Mouse (Mus musculus) liver, embryonic 15.5 days (tissue): ENCODE measurements around the gene Ern1. TPM values are rescaled to one million over a fixed set of nuclear protein-coding genes. Genes with fewer than 3 reads are reported as not detected.
"Not testable (repeated sequence)": the region's sequence is repeated elsewhere in the genome, so short reads cannot be mapped to it uniquely, and the experiment has no call there.

ENCODE experiments used
- ATAC-seq: fragments of 200-750 bp; cut with Nextera tagmentation; 2 replicates; pipeline ENCODE4 v1.8.0; 2017; ENCODE audit warnings: moderate number of reproducible peaks, mild to moderate bottlenecking, moderate library complexity; ENCODE audit not compliant: insufficient read depth
- H3K27ac ChIP-seq: fragments of 300-500 bp; sonication (generic); replicated peaks from 2 replicates; pipeline ENCODE4 v1.5.1; 2015; ENCODE audit warnings: mild to moderate bottlenecking, inconsistent platforms
- H3K27me3 ChIP-seq: fragments of 300-500 bp; sonication (generic); 2 replicates; pipeline ENCODE4 v1.6.1; 2015; ENCODE audit warnings: mild to moderate bottlenecking, inconsistent platforms
- H3K36me3 ChIP-seq: fragments of 300-500 bp; sonication (generic); replicated peaks from 2 replicates; pipeline ENCODE4 v1.6.1; 2015; ENCODE audit warnings: moderate library complexity, mild to moderate bottlenecking, inconsistent platforms
- H3K4me1 ChIP-seq: fragments of 300-500 bp; sonication (generic); replicated peaks from 2 replicates; pipeline ENCODE4 v1.6.1; 2015; ENCODE audit warnings: inconsistent platforms
- H3K4me2 ChIP-seq: fragments of 300-500 bp; sonication (generic); 2 replicates; pipeline ENCODE4 v1.6.1; 2015; ENCODE audit warnings: moderate library complexity, mild to moderate bottlenecking, inconsistent platforms
- H3K4me3 ChIP-seq: fragments of 300-500 bp; sonication (generic); replicated peaks from 2 replicates; pipeline ENCODE4 v1.5.1; 2015; ENCODE audit warnings: mild to moderate bottlenecking, inconsistent platforms
- H3K9ac ChIP-seq: fragments of 300-500 bp; sonication (generic); 2 replicates; pipeline ENCODE4 v1.6.1; 2015; ENCODE audit warnings: moderate library complexity, mild to moderate bottlenecking, inconsistent platforms
- H3K9me3 ChIP-seq: fragments of 300-500 bp; sonication (generic); replicated peaks from 2 replicates; pipeline ENCODE4 v1.6.1; 2016; ENCODE audit warnings: inconsistent platforms
- WGBS: fragments of 180-500 bp; shearing (Covaris S2); methylation state at CpG from one replicate; pipeline ENCODE4 v1.1.7; 2015; ENCODE audit warnings: mixed read lengths; ENCODE audit not compliant: insufficient replicate concordance; 5-methylcytosine and 5-hydroxymethylcytosine counted together
- polyA plus RNA-seq: library from polyadenylated mRNA; unstranded; fragments of >200 nt; fragmentation: Nextera tagmentation; extraction: Ambion mirVana; gene quantifications from 2 replicates; pipeline ENCODE4 v1.2.1, GENCODE M21; 2015

Ern1 gene
- polyA plus RNA-seq, 1 experiment from 2014 or later = 4.1 TPM

DNA sequence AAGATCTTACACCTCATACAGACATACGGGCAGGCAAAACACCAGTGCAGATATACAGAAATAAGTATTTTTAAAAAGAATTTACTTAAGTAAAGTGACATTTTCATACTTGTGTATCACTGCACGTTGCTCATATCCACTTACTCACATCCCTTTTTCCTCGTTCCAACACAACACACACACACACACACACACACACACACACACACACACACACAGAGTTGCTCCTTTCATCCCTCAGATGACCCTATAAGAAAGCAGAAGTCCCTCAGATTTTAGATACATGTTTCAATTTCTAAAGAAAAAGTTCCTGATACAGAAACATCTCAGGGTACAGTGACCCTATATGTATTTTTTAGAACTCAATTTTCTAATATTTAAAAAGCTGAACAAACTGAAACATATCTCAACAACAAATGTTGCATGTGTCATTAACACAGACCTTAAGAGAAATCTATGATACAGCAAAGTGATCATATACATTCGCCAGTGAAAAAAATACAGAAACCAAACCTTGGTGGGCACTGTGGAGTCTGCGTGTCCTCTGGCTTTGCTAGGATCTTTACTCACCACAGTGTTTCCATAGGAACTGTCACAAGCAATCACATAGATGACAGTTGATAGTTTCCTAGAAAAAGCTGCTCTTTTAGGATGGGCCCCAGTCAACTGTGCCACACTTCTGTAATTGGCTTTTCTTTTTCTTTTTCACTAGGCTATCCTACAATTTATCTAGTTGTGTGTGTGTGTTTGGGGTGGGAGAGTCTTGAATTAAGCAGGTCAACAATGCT, 26.3 kb downstream of the Ern1 start:
- Histone ChIP-seq H3K27me3 (no peaks in the 10 kb centered on the region), H3K4me2 (no peak overlapping the region), H3K36me3 (peaks cover 6% of the 10 kb centered on the region), H3K4me1 (peaks cover 45% of the 10 kb centered on the region), H3K4me3 (no peak overlapping the region), H3K9ac (no peak overlapping the region), H3K9me3 (no peaks in the 10 kb centered on the region), H3K27ac (no peak overlapping the region)
- 41% methylated on average over 5 of the region's 5 CpGs for WGBS
- no peak for ATAC-seq

GRCm38 (mm10) chr11:106460671-106461070, 27.0 kb downstream of the Ern1 start:
- Histone ChIP-seq H3K4me3 (no peak overlapping the region), H3K9me3 (no peaks in the 10 kb centered on the region), H3K36me3 (peaks cover 9% of the 10 kb centered on the region), H3K4me2 (no peak overlapping the region), H3K4me1 (peaks cover 41% of the 10 kb centered on the region), H3K9ac (no peak overlapping the region), H3K27ac (no peak overlapping the region), H3K27me3 (no peaks in the 10 kb centered on the region)
- no peak for ATAC-seq
- WGBS = 19% methylated on average over 1 of the region's 1 CpGs

GRCm38 (mm10) chr11:106458540-106458939, 29.1 kb downstream of the Ern1 start:
- Histone ChIP-seq H3K9me3 (no peaks in the 10 kb centered on the region), H3K36me3 (peaks cover 21% of the 10 kb centered on the region), H3K27ac (no peak overlapping the region), H3K4me3 (no peak overlapping the region), H3K27me3 (no peaks in the 10 kb centered on the region), H3K9ac (no peak overlapping the region), H3K4me1 (peaks cover 26% of the 10 kb centered on the region), H3K4me2 (no peak overlapping the region)
- no peak for ATAC-seq
- 65% methylated on average over 4 of the region's 4 CpGs for WGBS

DNA sequence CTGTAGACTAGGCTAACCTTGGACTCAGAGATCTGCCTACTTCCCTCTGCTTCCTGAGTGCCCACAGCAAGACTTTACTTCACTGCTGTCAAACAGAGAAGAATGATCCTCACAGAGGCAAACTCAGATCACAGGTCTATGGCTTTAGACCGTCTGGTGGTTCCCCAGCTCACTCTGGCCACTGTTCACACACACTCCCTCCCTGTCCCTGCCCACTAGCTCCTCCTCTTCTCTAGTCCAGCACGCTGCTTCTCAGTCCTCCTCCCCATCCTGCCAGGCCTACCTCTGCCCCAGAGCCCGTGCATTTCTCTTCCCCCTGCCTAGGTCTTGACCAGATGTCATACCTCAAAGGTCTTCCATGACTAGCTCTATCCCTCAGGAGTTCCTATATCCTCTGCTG, 44.0 kb downstream of the Ern1 start:
- 0 out of 2 replicates have a peak, but pooled peaks cover 4% of the 10 kb centered on the region for H3K36me3 ChIP-seq
- ATAC-seq = peak; percentile 41
- WGBS = 37% methylated on average over 3 of the region's 3 CpGs

DNA sequence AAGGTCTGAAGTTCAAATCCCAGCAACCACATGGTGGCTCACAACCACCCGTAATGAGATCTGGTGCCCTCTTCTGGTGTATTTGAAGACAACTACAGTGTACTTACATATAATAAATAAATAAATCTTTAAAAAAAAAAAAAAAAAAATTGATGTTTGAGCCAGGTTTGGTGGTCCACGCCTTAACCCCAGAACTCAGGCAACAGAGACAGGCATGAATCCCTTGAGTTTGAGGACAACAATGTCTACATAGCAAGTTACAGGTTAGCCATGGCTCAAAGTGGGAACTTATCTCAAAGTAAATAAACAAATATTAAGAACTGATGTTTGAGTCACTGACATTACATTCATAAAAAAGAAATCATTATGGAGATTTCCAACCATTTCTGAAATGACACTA, 45.1 kb downstream of the Ern1 start:
- ATAC-seq, H3K4me3 ChIP-seq, H3K27ac ChIP-seq, H3K27me3 ChIP-seq, H3K9ac ChIP-seq, H3K36me3 ChIP-seq, H3K9me3 ChIP-seq, H3K4me2 ChIP-seq: not testable (repeated sequence)
- 69% methylated on average over 2 of the region's 2 CpGs for WGBS
- peaks cover 27% of the 10 kb centered on the region for H3K4me1 ChIP-seq

More for the DNA sequence above, 44.0 kb downstream of the Ern1 start:
- Histone ChIP-seq H3K4me2 (no peak overlapping the region), H3K9me3 (no peaks in the 10 kb centered on the region), H3K27ac (no peak overlapping the region), H3K4me1 (peaks cover 24% of the 10 kb centered on the region), H3K27me3 (no peaks in the 10 kb centered on the region), H3K4me3 (no peak overlapping the region), H3K9ac (no peak overlapping the region)

- H3K4me1 ChIP-seq = peaks cover 27% of the 10 kb centered on the region
- H3K4me2 ChIP-seq = no peak overlapping the region
- H3K27ac ChIP-seq = no peak overlapping the region
- no peak for ATAC-seq
- no peaks in the 10 kb centered on the region for H3K36me3 ChIP-seq
- 69% methylated on average over 2 of the region's 2 CpGs for WGBS
- no peaks in the 10 kb centered on the region for H3K27me3 ChIP-seq
- H3K4me3 ChIP-seq = no peak overlapping the region
- H3K9me3 ChIP-seq = no peaks in the 10 kb centered on the region
- H3K9ac ChIP-seq = no peak overlapping the region
Observed at GRCm38 (mm10) chr11:106440318-106440717, 47.3 kb downstream of the Ern1 start.

DNA sequence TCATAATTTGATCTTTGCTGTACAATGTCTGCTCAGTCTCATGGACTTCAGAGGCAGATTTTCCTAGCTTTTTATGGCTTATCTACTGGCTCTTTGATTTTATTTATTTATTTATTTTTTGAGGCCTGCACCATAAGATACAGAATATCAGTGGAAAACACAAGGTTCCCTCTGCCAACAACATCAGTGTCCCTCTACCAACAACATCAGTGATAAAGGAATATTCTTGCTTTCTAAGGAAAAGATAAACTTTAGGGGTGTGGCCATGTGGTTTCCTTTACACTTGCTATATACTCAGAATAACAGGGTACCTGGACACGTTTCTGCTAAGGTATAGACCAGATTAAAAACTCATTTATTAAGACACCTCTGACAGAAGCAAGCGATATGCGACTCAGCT, 48.3 kb downstream of the Ern1 start:
- Histone ChIP-seq H3K36me3 (0 out of 2 replicates have a peak, but pooled peaks cover 2% of the 10 kb centered on the region), H3K4me3 (no peak overlapping the region), H3K27ac (peak overlapping the region; percentile 69), H3K27me3 (no peaks in the 10 kb centered on the region), H3K4me2 (no peak overlapping the region), H3K9me3 (no peaks in the 10 kb centered on the region), H3K9ac (no peak overlapping the region), H3K4me1 (peaks cover 27% of the 10 kb centered on the region)
- 38% methylated on average over 3 of the region's 3 CpGs for WGBS
- no peak for ATAC-seq

GRCm38 (mm10) chr11:106438524-106439177, 49.0 kb downstream of the Ern1 start:
- peak; percentile 43 for ATAC-seq
- peaks cover 9% of the 10 kb centered on the region for H3K36me3 ChIP-seq
- peak overlapping the region; percentile 69 for H3K27ac ChIP-seq
- no peaks in the 10 kb centered on the region for H3K27me3 ChIP-seq
- no peak overlapping the region for H3K9ac ChIP-seq
- WGBS = 17% methylated on average over 4 of the region's 4 CpGs
- H3K9me3 ChIP-seq = no peaks in the 10 kb centered on the region
- peaks cover 27% of the 10 kb centered on the region for H3K4me1 ChIP-seq
- H3K4me2 ChIP-seq = no peak overlapping the region
- no peak overlapping the region for H3K4me3 ChIP-seq

DNA sequence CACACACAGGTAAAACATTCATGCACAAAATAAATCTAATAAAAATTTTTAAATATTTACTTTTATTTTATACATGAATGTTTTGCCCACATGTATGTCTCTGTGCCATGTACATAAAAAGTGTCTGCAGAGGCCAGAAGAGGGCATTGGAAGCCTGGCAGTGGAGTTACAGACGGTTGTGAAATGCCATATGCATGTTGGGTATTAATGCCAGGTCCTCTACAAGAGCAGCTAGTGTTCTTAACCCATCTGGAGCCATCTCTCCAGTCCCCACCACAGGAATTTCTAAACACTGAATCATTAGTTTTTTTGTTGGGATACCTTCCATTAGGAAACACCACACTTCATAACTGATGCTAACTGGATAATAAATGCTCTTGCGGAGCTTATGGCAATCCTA, 50.1 kb downstream of the Ern1 start:
- peaks cover 18% of the 10 kb centered on the region for H3K36me3 ChIP-seq
- 72% methylated on average over 2 of the region's 2 CpGs for WGBS
- no peak for ATAC-seq
- no peak overlapping the region for H3K9ac ChIP-seq
- H3K27ac ChIP-seq = no peak overlapping the region
- no peaks in the 10 kb centered on the region for H3K9me3 ChIP-seq
- H3K4me3 ChIP-seq = no peak overlapping the region
- no peak overlapping the region for H3K4me2 ChIP-seq
- no peaks in the 10 kb centered on the region for H3K27me3 ChIP-seq
- peaks cover 27% of the 10 kb centered on the region for H3K4me1 ChIP-seq

DNA sequence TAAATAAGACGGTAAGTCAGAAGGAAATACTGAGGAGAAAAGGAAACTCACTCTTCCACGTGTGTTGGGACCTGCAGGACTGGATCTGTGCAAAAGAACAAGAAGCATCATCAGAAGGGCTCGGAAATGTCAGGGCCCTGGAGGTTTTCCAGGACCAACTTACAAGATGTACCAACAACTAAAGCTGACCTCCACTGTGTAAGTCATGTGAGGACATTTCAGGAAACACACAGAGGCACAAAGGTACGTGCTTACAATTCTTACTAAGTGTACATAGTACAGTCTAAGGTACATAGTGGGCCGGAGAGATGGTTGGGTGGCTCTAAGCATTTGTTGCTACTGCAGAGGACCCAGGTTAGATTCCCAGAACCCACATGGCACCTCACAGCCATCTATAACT, 50.6 kb downstream of the Ern1 start:
- Histone ChIP-seq H3K9ac (no peak overlapping the region), H3K27ac (no peak overlapping the region), H3K4me3 (no peak overlapping the region), H3K27me3 (no peaks in the 10 kb centered on the region), H3K9me3 (no peaks in the 10 kb centered on the region), H3K36me3 (peaks cover 18% of the 10 kb centered on the region), H3K4me2 (no peak overlapping the region), H3K4me1 (peaks cover 27% of the 10 kb centered on the region)
- ATAC-seq = peak; percentile 67
- WGBS = 72% methylated on average over 5 of the region's 5 CpGs

DNA sequence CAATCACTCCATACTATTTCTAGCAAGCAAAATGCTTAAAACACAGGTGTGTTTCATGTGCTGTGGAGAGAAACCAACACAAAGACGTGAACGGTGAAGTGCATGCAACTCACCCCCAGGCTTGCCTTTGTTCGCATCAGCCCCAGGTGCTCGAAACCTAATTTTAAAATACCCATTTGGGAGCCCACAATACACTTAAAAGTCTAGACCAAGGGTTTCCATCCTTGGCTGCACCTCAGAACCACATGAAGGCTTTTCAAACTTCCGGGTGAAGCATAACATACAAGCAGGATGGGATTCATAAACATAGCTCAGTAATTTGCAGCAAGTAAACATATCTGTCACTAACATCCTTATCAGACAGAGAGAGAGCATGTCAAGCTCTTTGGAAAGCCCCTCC, 57.3 kb downstream of the Ern1 start:
- ATAC-seq = no peak
- Histone ChIP-seq H3K4me1 (0 out of 2 replicates have a peak, but pooled peaks cover 10% of the 10 kb centered on the region), H3K4me3 (no peak overlapping the region), H3K27me3 (no peaks in the 10 kb centered on the region), H3K27ac (no peak overlapping the region), H3K9me3 (no peaks in the 10 kb centered on the region), H3K4me2 (no peak overlapping the region), H3K36me3 (peaks cover 32% of the 10 kb centered on the region), H3K9ac (no peak overlapping the region)
- 81% methylated on average over 5 of the region's 5 CpGs for WGBS
